Mouse (Mus musculus) ES-Bruce4 (cell line): ENCODE measurements at regions not wholly inside any gene's neighbourhood (a gene's known extent, or its start where the extent isn't known, plus 50 kb on each side); places are given as distances from the start of the nearest gene placed in this dataset.

Experiments used
- CTCF ChIP-seq: IDR thresholded peaks from one replicate; pipeline ENCODE4 v1.8.1; 2011; ENCODE audit warnings: low read depth, low read length
- POLR2A ChIP-seq: IDR thresholded peaks from one replicate; pipeline ENCODE4 v1.8.1; 2011; ENCODE audit warnings: low read length; ENCODE audit not compliant: insufficient read depth

DNA sequence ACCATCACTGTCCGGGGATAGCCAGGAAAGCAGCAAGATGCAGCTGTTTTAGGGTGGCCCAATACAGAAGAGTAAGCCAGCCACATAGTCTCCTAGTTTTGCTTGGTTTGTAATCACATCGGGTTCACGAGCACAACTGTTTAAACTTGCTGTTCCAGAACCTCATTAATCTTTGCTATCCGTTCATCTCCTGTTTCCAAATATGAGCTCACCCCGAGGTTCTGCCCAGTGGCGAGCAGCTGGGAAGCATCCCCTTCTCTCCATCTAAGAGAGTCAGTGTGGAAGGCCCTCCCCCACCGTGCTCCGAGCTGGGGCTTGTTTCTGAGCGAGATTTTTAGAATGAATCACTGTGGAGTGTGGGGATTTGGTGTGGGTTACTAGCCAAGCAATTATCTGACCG lies 183.5 kb downstream of the Phlda1 start:
- TF ChIP-seq CTCF: no peak
- TF ChIP-seq POLR2A: no peak
